Mouse (Mus musculus): ENCODE results near the gene Arid1b. TPM values are rescaled to one million over a fixed set of nuclear protein-coding genes. Genes with fewer than 3 reads are reported as not detected.

The Arid1b gene
- polyA plus RNA-seq, 1 experiment from 2014 or later: 2.2 TPM

- no peak overlapping the region for H3K9ac ChIP-seq (replicated peaks)
- no peak for DNase-seq
- H3K9me3 ChIP-seq (ENCODE audit: low read length): no peaks in the 10 kb centered on the region
- no peak overlapping the region for H3K27ac ChIP-seq (ENCODE audit: low read depth)
- H3K36me3 ChIP-seq (replicated peaks; ENCODE audit: insufficient read depth, low read length): no peaks in the 10 kb centered on the region
- no peak overlapping the region for H3K4me2 ChIP-seq (ENCODE audit: low read depth, low read length)
- WGBS (ENCODE audit: insufficient replicate concordance): 88% methylated on average over 12 of the region's 12 CpGs
- no peak for TF ChIP-seq EP300 (IDR thresholded peaks at IDR 0.05; ENCODE audit: low read depth)
- TF ChIP-seq CTCF (IDR thresholded peaks at IDR 0.05; ENCODE audit: low read depth): no peak
- H3K4me1 ChIP-seq (ENCODE audit: insufficient read depth): no peaks in the 10 kb centered on the region
- no peaks in the 10 kb centered on the region for H3K27me3 ChIP-seq (ENCODE audit: insufficient read depth, low read length)
- no peak overlapping the region for H3K4me3 ChIP-seq (ENCODE audit: low read depth, low read length)
- ATAC-seq: no peak
Observed at GRCm38 (mm10) chr17:5170321-5170720, 176.2 kb downstream of the Arid1b start.

GRCm38 (mm10) chr17:5171467-5171866 is 177.3 kb downstream of the Arid1b start:
- no peak for DNase-seq
- Histone ChIP-seq H3K27me3 (ENCODE audit: insufficient read depth, low read length) (no peaks in the 10 kb centered on the region), H3K4me1 (ENCODE audit: insufficient read depth) (peaks cover 3% of the 10 kb centered on the region; the same call in 1 of the 2 replicates), H3K36me3 (replicated peaks; ENCODE audit: insufficient read depth, low read length) (no peaks in the 10 kb centered on the region), H3K9me3 (ENCODE audit: low read length) (no peaks in the 10 kb centered on the region), H3K4me3 (ENCODE audit: low read depth, low read length) (no peak overlapping the region), H3K27ac (ENCODE audit: low read depth) (no peak overlapping the region), H3K9ac (replicated peaks) (no peak overlapping the region), H3K4me2 (ENCODE audit: low read depth, low read length) (no peak overlapping the region)
- ATAC-seq: no peak
- TF ChIP-seq EP300 (IDR thresholded peaks at IDR 0.05; ENCODE audit: low read depth): no peak
- no peak for TF ChIP-seq CTCF (IDR thresholded peaks at IDR 0.05; ENCODE audit: low read depth)
- WGBS (ENCODE audit: insufficient replicate concordance): 82% methylated on average over 5 of the region's 5 CpGs

- H3K4me2 ChIP-seq (ENCODE audit: low read depth, low read length): no peak overlapping the region
- no peaks in the 10 kb centered on the region for H3K36me3 ChIP-seq (replicated peaks; ENCODE audit: insufficient read depth, low read length)
- H3K9ac ChIP-seq (replicated peaks): no peak overlapping the region
- no peak for DNase-seq
- H3K4me1 ChIP-seq (ENCODE audit: insufficient read depth): peaks cover 14% of the 10 kb centered on the region
- TF ChIP-seq CTCF (IDR thresholded peaks at IDR 0.05; ENCODE audit: low read depth): no peak
- TF ChIP-seq EP300 (IDR thresholded peaks at IDR 0.05; ENCODE audit: low read depth): no peak
- H3K4me3 ChIP-seq (ENCODE audit: low read depth, low read length): no peak overlapping the region
- H3K27ac ChIP-seq (ENCODE audit: low read depth): no peak overlapping the region
- H3K9me3 ChIP-seq (ENCODE audit: low read length): no peaks in the 10 kb centered on the region
- no peaks in the 10 kb centered on the region for H3K27me3 ChIP-seq (ENCODE audit: insufficient read depth, low read length)
- no peak for ATAC-seq
- 57% methylated on average over 6 of the region's 6 CpGs for WGBS (ENCODE audit: insufficient replicate concordance)
Observed at GRCm38 (mm10) chr17:5174426-5175020, 180.4 kb downstream of the Arid1b start.

- no peak overlapping the region for H3K27ac ChIP-seq (ENCODE audit: low read depth)
- H3K27me3 ChIP-seq (ENCODE audit: insufficient read depth, low read length): no peaks in the 10 kb centered on the region
- no peak overlapping the region for H3K4me2 ChIP-seq (ENCODE audit: low read depth, low read length)
- 88% methylated on average over 8 of the region's 8 CpGs for WGBS (ENCODE audit: insufficient replicate concordance)
- no peak overlapping the region for H3K9ac ChIP-seq (replicated peaks)
- no peak overlapping the region for H3K4me3 ChIP-seq (ENCODE audit: low read depth, low read length)
- peaks cover 21% of the 10 kb centered on the region for H3K4me1 ChIP-seq (ENCODE audit: insufficient read depth)
- no peaks in the 10 kb centered on the region for H3K9me3 ChIP-seq (ENCODE audit: low read length)
- ATAC-seq (no peak), DNase-seq (no peak)
- no peaks in the 10 kb centered on the region for H3K36me3 ChIP-seq (replicated peaks; ENCODE audit: insufficient read depth, low read length)
- TF ChIP-seq CTCF (IDR thresholded peaks at IDR 0.05; ENCODE audit: low read depth): no peak
Observed at GRCm38 (mm10) chr17:5175535-5175934, 181.4 kb downstream of the Arid1b start.

GRCm38 (mm10) chr17:5176315-5176714 is 182.2 kb downstream of the Arid1b start:
- no peaks in the 10 kb centered on the region for H3K36me3 ChIP-seq (replicated peaks; ENCODE audit: insufficient read depth, low read length)
- WGBS (ENCODE audit: insufficient replicate concordance): 82% methylated on average over 2 of the region's 2 CpGs
- H3K4me3 ChIP-seq (ENCODE audit: low read depth, low read length): no peak overlapping the region
- DNase-seq: peak; percentile 58
- peaks cover 24% of the 10 kb centered on the region for H3K4me1 ChIP-seq (ENCODE audit: insufficient read depth)
- H3K27me3 ChIP-seq (ENCODE audit: insufficient read depth, low read length): no peaks in the 10 kb centered on the region
- no peak overlapping the region for H3K27ac ChIP-seq (ENCODE audit: low read depth)
- no peak overlapping the region for H3K4me2 ChIP-seq (ENCODE audit: low read depth, low read length)
- TF ChIP-seq EP300 (IDR thresholded peaks at IDR 0.05; ENCODE audit: low read depth) (no peak), CTCF (IDR thresholded peaks at IDR 0.05; ENCODE audit: low read depth) (no peak)
- ATAC-seq: 0 out of 2 replicates have a peak, but pooled peaks have one; percentile 40
- H3K9ac ChIP-seq (replicated peaks): no peak overlapping the region
- H3K9me3 ChIP-seq (ENCODE audit: low read length): no peaks in the 10 kb centered on the region

- H3K4me1 ChIP-seq (ENCODE audit: insufficient read depth): peaks cover 34% of the 10 kb centered on the region
Observed at GRCm38 (mm10) chr17:5178534-5178933, 184.4 kb downstream of the Arid1b start.

More at GRCm38 (mm10) chr17:5178534-5178933, 184.4 kb downstream of the Arid1b start:
- Histone ChIP-seq H3K9me3 (ENCODE audit: low read length) (no peaks in the 10 kb centered on the region), H3K27ac (ENCODE audit: low read depth) (peak overlapping the region; percentile 57), H3K36me3 (replicated peaks; ENCODE audit: insufficient read depth, low read length) (no peaks in the 10 kb centered on the region), H3K27me3 (ENCODE audit: insufficient read depth, low read length) (no peaks in the 10 kb centered on the region), H3K4me3 (ENCODE audit: low read depth, low read length) (no peak overlapping the region), H3K4me2 (ENCODE audit: low read depth, low read length) (no peak overlapping the region), H3K9ac (replicated peaks) (no peak overlapping the region)
- peak; percentile 69 for ATAC-seq
- no peak for TF ChIP-seq EP300 (IDR thresholded peaks at IDR 0.05; ENCODE audit: low read depth)
- no peak for TF ChIP-seq CTCF (IDR thresholded peaks at IDR 0.05; ENCODE audit: low read depth)
- DNase-seq: no peak
- WGBS (ENCODE audit: insufficient replicate concordance): 66% methylated on average over 10 of the region's 10 CpGs

Data from liver, postnatal 0 days (tissue).